Mouse (Mus musculus) monocyte, adult 59 days (primary cell): ENCODE measurements around the gene Cnn3. TPM values are rescaled to one million over a fixed set of nuclear protein-coding genes. Genes with fewer than 3 reads are reported as not detected.

Source experiments
- total RNA-seq, 2 experiments: library from RNA; stranded (reverse); gene quantifications; one replicate each; pipeline ENCODE4 v1.2.4; 2023

The Cnn3 gene
- total RNA-seq, result 10 to 100 TPM; 11.4 to 13.5 TPM

DNA sequence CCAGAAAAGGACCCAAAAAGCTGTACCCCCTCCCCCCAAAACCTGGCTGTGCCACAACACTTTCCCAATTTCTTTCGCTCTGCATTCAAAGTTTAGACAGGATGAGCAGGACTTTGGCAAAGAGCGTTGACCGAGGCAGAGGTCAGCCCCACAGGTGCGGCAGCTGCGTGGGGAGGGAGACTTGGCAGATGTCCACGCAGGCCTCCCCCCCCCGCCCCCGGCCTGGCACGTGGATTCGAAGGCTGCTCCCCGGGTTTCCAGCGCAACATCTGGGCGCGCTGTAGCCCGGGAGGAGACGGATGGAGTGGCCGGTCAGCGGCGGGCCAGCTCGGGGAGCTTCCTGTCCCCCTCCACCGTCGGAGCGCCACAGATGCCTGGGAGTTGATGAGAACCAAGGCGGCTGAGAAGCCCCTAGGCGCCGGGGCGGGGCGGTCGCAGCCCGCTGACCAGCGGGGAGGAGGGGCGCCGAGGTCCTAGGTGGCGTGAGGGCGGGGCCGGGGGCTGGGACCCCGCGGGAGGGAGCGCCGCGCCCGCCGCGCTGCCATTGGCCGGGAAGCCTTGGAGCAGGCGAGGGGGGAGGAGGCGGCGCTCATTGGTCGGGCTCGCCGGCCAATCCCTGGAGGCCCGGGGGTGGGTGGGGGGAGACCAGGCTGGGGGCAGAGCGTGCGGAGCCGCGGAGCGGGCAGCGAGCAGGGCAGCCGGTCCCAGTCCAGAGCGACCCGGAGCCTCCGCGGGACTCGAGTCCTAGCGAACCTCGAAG is at the start of gene Cnn3:
Gene Cnn3, plus strand, starts transcription at position 637 of the 760 bp plus-strand sequence.

Other genes with a start within 250 kb of the Cnn3 start
- gene Tmem56, start 143.4 kb upstream of the Cnn3 start, total RNA-seq, result not detected
- gene Alg14, start 134.7 kb upstream of the Cnn3 start, total RNA-seq, result 10 to 100 TPM in 1 of 2 experiments, 1 to 10 TPM in 1; 7.7 to 10.3 TPM
- gene Slc44a3, start 105.9 kb downstream of the Cnn3 start, total RNA-seq, result not detected
- gene 4930432M17Rik, start 244.3 kb downstream of the Cnn3 start, total RNA-seq, result not detected